Mouse (Mus musculus) cerebellum, adult 2 months (tissue): ENCODE data around the gene Mxd1. TPM values are rescaled to one million over a fixed set of nuclear protein-coding genes. Genes with fewer than 3 reads are reported as not detected.

Source experiments
- DNase-seq, 2 experiments: peaks; one replicate each; pipeline ENCODE4 v3.0.0; 2021
- H3K27ac ChIP-seq: fragments of 200-500 bp; 2 replicates; pipeline ENCODE4 v1.5.1; 2012; ENCODE audit warnings: low read length, control low read depth, inconsistent platforms; ENCODE audit not compliant: insufficient read depth
- H3K27me3 ChIP-seq: fragments of 200-500 bp; 2 replicates; pipeline ENCODE4 v1.6.1; 2012; ENCODE audit warnings: inconsistent platforms, mild to moderate bottlenecking, low read length, moderate library complexity; ENCODE audit not compliant: control insufficient read depth, insufficient read depth
- H3K4me1 ChIP-seq: fragments of 200-500 bp; 2 replicates; pipeline ENCODE4 v1.6.1; 2011; ENCODE audit warnings: low read length; ENCODE audit not compliant: control insufficient read depth, insufficient read depth
- H3K4me3 ChIP-seq: fragments of 200-500 bp; replicated peaks from 2 replicates; pipeline ENCODE3; 2011; ENCODE audit warnings: mild to moderate bottlenecking, low read depth, low read length, control low read depth; ENCODE audit not compliant: insufficient read depth
- CTCF ChIP-seq: fragments of 200-500 bp; IDR thresholded peaks from 2 replicates; pipeline ENCODE4 v1.5.1; 2011; ENCODE audit warnings: low read depth, mild to moderate bottlenecking, control low read depth, low read length, moderate library complexity, borderline replicate concordance; ENCODE audit not compliant: insufficient read depth
- POLR2A ChIP-seq: fragments of 200-500 bp; IDR thresholded peaks from 2 replicates; pipeline ENCODE4 v1.6.1; 2011; ENCODE audit warnings: low read length, control low read depth, borderline replicate concordance; ENCODE audit not compliant: insufficient read depth
- WGBS: fragments of 180-500 bp; shearing (Covaris S2); methylation state at CpG from one replicate; pipeline ENCODE4 v1.1.7; 2018; 5-methylcytosine and 5-hydroxymethylcytosine counted together
- polyA plus RNA-seq: library from polyadenylated mRNA; depleted of rRNA; stranded (reverse); fragments of >200 nt; gene quantifications from 2 replicates; pipeline ENCODE4 v1.2.3, GENCODE M21; 2012

The Mxd1 gene
- polyA plus RNA-seq, 1 experiment = 21.9 TPM

DNA sequence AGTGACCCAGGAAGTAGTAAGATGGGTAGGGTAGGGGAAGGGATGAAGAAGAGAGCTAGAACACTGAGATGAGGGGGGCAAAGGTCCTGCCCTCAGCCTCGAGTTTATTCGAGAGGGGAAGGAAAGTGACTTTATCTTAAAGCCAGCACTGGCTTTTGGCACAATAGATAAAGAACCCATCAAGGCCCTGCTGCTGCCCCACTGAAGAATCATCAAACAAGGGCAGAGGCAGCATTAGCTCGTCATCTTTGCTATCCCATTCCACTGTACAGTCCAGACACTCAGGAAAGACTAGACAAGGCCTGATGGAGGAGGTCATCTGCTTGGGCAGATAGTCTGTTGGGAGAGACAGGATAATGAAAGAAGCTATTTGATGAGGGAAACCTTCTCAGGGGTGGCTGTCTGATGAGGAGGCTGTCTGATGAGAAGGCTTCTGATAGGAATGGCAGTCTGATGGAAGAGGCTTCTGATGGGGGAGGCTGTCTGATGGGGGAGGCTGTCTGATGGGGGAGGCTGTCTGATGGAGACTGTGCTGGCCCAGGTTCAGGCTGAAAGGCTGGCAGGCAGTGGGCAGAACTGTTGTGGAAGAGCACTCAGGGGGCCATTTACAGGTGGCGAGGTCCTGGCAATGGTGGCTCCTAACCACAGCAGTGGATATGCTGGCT, 31.7 kb downstream of the Mxd1 start:
- no peak for DNase-seq
- WGBS = 73% methylated on average over 4 of the region's 4 CpGs
- TF ChIP-seq POLR2A = no peak
- no peak for TF ChIP-seq CTCF

DNA sequence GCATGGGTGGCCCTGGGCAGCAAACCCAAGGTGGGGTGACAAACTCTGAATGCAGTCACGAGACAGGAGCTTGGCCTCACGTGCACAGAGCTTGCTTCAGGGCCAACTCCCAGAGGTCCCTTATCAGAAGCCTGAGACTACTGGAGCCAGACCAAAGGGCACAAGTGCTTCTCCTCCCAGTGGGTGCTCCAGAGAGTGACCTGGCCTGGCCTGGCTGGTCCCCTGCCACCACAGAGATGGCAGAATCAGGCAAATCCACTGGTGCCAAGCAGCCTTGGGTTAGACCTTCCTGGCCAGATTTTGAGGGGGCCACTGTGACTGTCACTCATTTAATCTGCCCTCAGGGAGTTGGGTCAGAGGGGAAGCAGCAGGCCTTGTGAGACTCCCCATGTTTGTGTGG, 32.5 kb downstream of the Mxd1 start:
- DNase-seq = no peak
- Histone ChIP-seq H3K27me3 (no peaks in the 10 kb centered on the region), H3K27ac (no peak overlapping the region), H3K4me3 (no peak overlapping the region), H3K4me1 (no peaks in the 10 kb centered on the region; the same call in 1 of the 2 replicates)
- 96% methylated on average over 2 of the region's 2 CpGs for WGBS
- TF ChIP-seq POLR2A = no peak

More for the DNA sequence above, 31.7 kb downstream of the Mxd1 start:
- no peaks in the 10 kb centered on the region for H3K27me3 ChIP-seq
- H3K4me3 ChIP-seq = no peak overlapping the region
- H3K4me1 ChIP-seq = no peaks in the 10 kb centered on the region
- H3K27ac ChIP-seq = no peak overlapping the region

DNA sequence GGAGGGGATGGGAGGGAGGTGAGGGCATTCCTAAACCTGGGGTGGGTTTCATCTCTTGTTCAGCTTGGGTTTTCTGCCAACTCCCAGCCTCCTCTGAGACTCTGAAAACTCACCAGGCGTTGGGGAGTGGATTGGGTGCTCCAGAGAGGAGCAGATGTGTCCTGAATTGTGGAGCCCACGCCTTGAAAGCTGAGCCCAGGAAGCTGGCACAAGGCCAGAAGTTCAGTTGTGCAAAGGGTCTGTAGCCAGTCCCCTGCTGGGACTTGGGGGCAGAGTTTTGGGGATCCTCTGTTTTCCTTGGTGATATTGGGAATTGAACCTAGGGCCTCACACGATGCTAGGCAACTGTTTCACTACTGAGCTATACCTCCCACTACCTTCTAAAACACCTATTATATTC, 38.8 kb downstream of the Mxd1 start:
- 31% methylated on average over 3 of the region's 3 CpGs for WGBS
- Histone ChIP-seq H3K27me3 (no peaks in the 10 kb centered on the region), H3K27ac (no peak overlapping the region), H3K4me3 (no peak overlapping the region), H3K4me1 (peaks cover 9% of the 10 kb centered on the region)
- no peak for DNase-seq
- TF ChIP-seq POLR2A = no peak
- no peak for TF ChIP-seq CTCF

GRCm38 (mm10) chr6:86627946-86628345, 41.0 kb downstream of the Mxd1 start, which contains the start of gene Asprv1:
Gene Asprv1, plus strand, starts transcription at chr6:86628164.
- TF ChIP-seq POLR2A = no peak
- TF ChIP-seq CTCF = no peak
- H3K4me3 ChIP-seq = no peak within 1 kb of the TSS
- 65% methylated on average over 10 of the region's 10 CpGs for WGBS
- no peak within 1 kb of the TSS for H3K27ac ChIP-seq
- H3K27me3 ChIP-seq = no peaks in the 10 kb centered on the region
- peaks cover 30% of the 10 kb centered on the region for H3K4me1 ChIP-seq
- no peak for DNase-seq

DNA sequence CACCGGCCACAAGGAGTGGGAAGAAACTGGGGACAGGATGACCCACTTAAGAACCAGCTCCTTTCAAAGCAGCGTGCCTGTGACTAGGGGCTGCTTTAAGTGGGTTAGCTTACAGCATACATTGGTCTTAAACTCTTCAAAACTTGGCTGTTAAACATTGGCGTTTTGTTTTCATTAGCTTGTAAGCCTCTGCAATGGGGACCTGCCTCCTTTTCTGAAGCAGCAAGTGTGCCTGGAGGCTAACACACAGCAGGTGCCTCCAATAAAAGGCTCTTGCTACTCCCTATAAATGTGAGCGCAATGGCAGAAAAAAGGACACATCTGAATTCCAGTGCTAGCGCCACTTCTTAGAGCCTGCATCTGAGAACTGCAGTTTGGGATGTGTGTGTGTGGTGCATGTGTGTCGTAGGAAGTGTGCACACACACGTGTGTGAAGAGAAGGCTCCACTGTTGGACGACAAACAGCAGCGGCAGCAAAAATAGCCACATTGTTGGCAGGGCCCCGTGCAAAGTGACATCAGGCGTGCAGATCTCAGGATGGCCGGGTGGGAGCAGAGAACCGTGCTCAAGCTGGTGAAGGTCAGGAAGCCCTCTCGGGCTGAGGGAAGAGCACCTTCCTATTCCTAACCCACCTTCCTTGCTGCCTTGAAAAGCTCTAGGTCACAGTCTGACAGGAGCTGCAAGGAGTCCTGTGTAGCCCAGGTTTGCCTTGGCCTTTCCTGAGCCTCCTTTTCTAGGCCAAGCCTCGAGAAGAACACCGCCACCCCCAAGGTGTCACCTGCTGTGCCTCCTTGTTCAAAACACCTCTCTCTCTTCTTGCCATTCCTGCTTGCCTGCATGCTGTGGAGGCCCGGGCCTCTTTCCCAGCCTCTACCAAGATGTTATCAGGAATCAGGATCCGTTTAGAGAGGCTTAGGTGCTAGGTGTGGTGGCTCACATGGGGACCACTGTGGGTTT, 44.6 kb downstream of the Mxd1 start:
- DNase-seq = peak; percentile 57 to 64
- 15% methylated on average over 18 of the region's 18 CpGs for WGBS
- no peak overlapping the region for H3K4me3 ChIP-seq

GRCm38 (mm10) chr6:86623201-86623600, 45.8 kb downstream of the Mxd1 start:
- TF ChIP-seq CTCF = no peak
- no peak for TF ChIP-seq POLR2A
- Histone ChIP-seq H3K27me3 (no peaks in the 10 kb centered on the region), H3K4me1 (peaks cover 26% of the 10 kb centered on the region), H3K27ac (no peak overlapping the region), H3K4me3 (no peak overlapping the region)
- 56% methylated on average over 4 of the region's 4 CpGs for WGBS
- DNase-seq = peak; percentile 28 to 38

More for the DNA sequence above, 44.6 kb downstream of the Mxd1 start:
- peaks cover 26% of the 10 kb centered on the region for H3K4me1 ChIP-seq
- no peaks in the 10 kb centered on the region for H3K27me3 ChIP-seq
- H3K27ac ChIP-seq = peak overlapping the region; percentile 83
- TF ChIP-seq POLR2A = no peak; the same call in 1 of the 2 replicates
- no peak for TF ChIP-seq CTCF

- no peaks in the 10 kb centered on the region for H3K27me3 ChIP-seq
- WGBS = 83% methylated on average over 4 of the region's 4 CpGs
- no peak overlapping the region for H3K27ac ChIP-seq
- H3K4me1 ChIP-seq = peaks cover 3% of the 10 kb centered on the region; the same call in 1 of the 2 replicates
- DNase-seq = no peak
- H3K4me3 ChIP-seq = no peak overlapping the region
- TF ChIP-seq CTCF (no peak), POLR2A (no peak)
These were observed 53.7 kb downstream of the Mxd1 start for GRCm38 (mm10) chr6:86615301-86615700.
